29 mouse cellular contexts compared by ENCODE assay signal in genomic region chr1:137991936-137992335, GRCm38 (mm10).
"Had no signal": no experiment of that assay in that cellular context is flagged by ENCODE, and none has a peak within 500 bp of the region (broad histone marks: within the 10 kb centered on the region; RNA-seq: fewer than 3 reads in every experiment).

No protein-coding gene starts in this region.

- H3K9ac ChIP-seq: embryonic facial prominence, embryonic 12.5 days; embryonic facial prominence, embryonic 13.5 days; embryonic facial prominence, embryonic 15.5 days; forebrain, embryonic 12.5 days; forebrain, embryonic 13.5 days; forebrain, embryonic 15.5 days; forebrain, postnatal 0 days had no signal

- ATAC-seq: forebrain, embryonic 13.5 days; forebrain, embryonic 14.5 days; forebrain, embryonic 15.5 days; forebrain, embryonic 16.5 days; forebrain, postnatal 0 days had no signal

- H3K9me3 ChIP-seq: embryonic facial prominence, embryonic 10.5 days; embryonic facial prominence, embryonic 12.5 days; embryonic facial prominence, embryonic 13.5 days; embryonic facial prominence, embryonic 15.5 days; forebrain, embryonic 10.5 days; forebrain, embryonic 12.5 days; forebrain, embryonic 13.5 days; forebrain, embryonic 15.5 days had no signal

- H3K4me3 ChIP-seq: embryonic facial prominence, embryonic 10.5 days; embryonic facial prominence, embryonic 12.5 days; embryonic facial prominence, embryonic 13.5 days; embryonic facial prominence, embryonic 15.5 days; erythroblast, embryonic 14.5 days; forebrain, embryonic 10.5 days; forebrain, embryonic 12.5 days; forebrain, embryonic 13.5 days; forebrain, embryonic 15.5 days; gastrocnemius, adult 2 months; heart, adult 2 months had no signal

- H3K4me2 ChIP-seq: embryonic facial prominence, embryonic 12.5 days; embryonic facial prominence, embryonic 13.5 days; embryonic facial prominence, embryonic 15.5 days; forebrain, embryonic 12.5 days; forebrain, embryonic 13.5 days; forebrain, embryonic 15.5 days had no signal

- DNase-seq: cerebellum, adult 18-20 months; cerebellum, adult 2 months; cerebellum, adult 8-10 months; cerebellum, adult 9-10 months; cerebellum, adult 9-11 months; cerebellum, postnatal 10 days; cerebellum, postnatal 14 days; cerebellum, postnatal 25 days; cerebellum, postnatal 36 days; embryo, embryonic 11 days; forebrain, postnatal 0 days; gastrocnemius, adult 2 months; gastrocnemius, postnatal 10 days; gastrocnemius, postnatal 25 days; gastrocnemius, postnatal 36 days; heart, adult 11 months; heart, adult 18-20 months; heart, adult 2 months had no signal

- H3K27me3 ChIP-seq: embryonic facial prominence, embryonic 12.5 days; embryonic facial prominence, embryonic 13.5 days; embryonic facial prominence, embryonic 15.5 days; forebrain, embryonic 12.5 days; forebrain, embryonic 13.5 days; forebrain, embryonic 15.5 days had no signal

- H3K4me1 ChIP-seq: embryonic facial prominence, embryonic 10.5 days; embryonic facial prominence, embryonic 12.5 days; embryonic facial prominence, embryonic 13.5 days; embryonic facial prominence, embryonic 15.5 days; forebrain, embryonic 10.5 days; forebrain, embryonic 12.5 days; forebrain, embryonic 13.5 days; forebrain, embryonic 15.5 days had no signal

- H3K36me3 ChIP-seq: embryonic facial prominence, embryonic 10.5 days; embryonic facial prominence, embryonic 12.5 days; embryonic facial prominence, embryonic 13.5 days; embryonic facial prominence, embryonic 15.5 days; forebrain, embryonic 10.5 days; forebrain, embryonic 12.5 days; forebrain, embryonic 15.5 days had no signal

- H3K27ac ChIP-seq: embryonic facial prominence, embryonic 10.5 days; embryonic facial prominence, embryonic 12.5 days; embryonic facial prominence, embryonic 13.5 days; embryonic facial prominence, embryonic 15.5 days; forebrain, embryonic 10.5 days; forebrain, embryonic 12.5 days; forebrain, embryonic 13.5 days; forebrain, embryonic 15.5 days; gastrocnemius, adult 2 months; heart, adult 2 months had no signal
